Mouse (Mus musculus): ENCODE results near the gene Pard3. TPM values are rescaled to one million over a fixed set of nuclear protein-coding genes. Genes with fewer than 3 reads are reported as not detected.

Pard3 gene
- polyA plus RNA-seq (2016; fragmentation: Nextera tagmentation; extraction: Ambion mirVana): 37.0 and 37.8 TPM in 2 replicates

DNA sequence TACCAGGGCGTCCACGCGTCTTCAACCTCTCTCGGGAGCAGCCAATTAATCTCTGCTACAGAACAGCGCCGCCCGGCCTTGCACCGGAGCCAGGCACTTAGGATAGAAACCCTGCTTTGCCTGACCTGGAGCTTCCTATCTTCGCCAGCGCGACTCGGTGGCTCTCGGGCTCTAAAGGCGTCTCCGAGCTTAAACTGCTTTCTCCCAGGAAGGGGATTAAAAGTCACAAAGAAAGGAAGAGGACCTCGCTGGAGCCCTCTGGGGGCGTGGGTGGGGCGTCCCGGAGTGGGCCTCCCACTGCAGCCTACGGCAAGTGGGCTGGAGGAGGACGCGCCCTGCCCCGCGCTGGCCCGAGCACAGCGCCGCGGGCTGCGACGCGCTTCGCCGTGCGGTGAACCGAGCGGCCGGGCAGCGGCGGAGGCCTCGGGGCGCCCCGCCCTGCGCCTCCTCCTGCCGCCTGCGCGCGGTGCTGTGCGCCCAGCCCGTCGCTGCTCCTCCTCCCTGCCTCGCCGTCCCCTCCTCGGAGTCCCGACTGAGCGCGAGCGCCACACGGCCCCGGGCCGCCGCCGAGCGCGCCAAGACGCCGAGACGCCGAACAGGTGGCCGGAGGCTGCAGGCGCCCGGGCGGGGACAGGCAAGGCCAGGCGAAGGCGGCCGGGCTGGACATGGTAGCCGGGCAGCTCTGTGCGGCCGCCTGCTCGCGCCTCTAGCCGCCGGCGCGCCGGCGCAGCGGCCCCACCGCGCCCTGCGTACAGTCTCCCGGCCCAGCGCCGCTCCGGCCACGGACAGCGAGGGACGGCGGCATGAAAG lies at the start of gene Pard3:
Pard3 (plus strand) TSS at position 343 of the 810 bp plus-strand sequence.
- Histone ChIP-seq H3K36me3 (replicated peaks) (no peaks in the 10 kb centered on the region), H3K9ac (peak within 1 kb of the TSS; percentile 97), H3K27me3 (no peaks in the 10 kb centered on the region), H3K4me2 (peak within 1 kb of the TSS; percentile 65), H3K4me3 (replicated peaks) (peak within 1 kb of the TSS; percentile 89), H3K4me1 (peaks cover 40% of the 10 kb centered on the region), H3K27ac (peak within 1 kb of the TSS; percentile 98), H3K9me3 (no peaks in the 10 kb centered on the region)
- ATAC-seq (ENCODE audit: low FRiP score): peak; percentile 94
- WGBS: under 1% methylated on average over 86 of the region's 98 CpGs

- ATAC-seq (ENCODE audit: low FRiP score): no peak
- WGBS: 93% methylated on average over 1 of the region's 1 CpGs
- H3K27ac ChIP-seq: no peak overlapping the region
- H3K9ac ChIP-seq: no peak overlapping the region
- H3K27me3 ChIP-seq: no peaks in the 10 kb centered on the region
- H3K36me3 ChIP-seq (replicated peaks): no peaks in the 10 kb centered on the region
- no peaks in the 10 kb centered on the region for H3K9me3 ChIP-seq
- H3K4me2 ChIP-seq: no peak overlapping the region
- no peaks in the 10 kb centered on the region for H3K4me1 ChIP-seq
- no peak overlapping the region for H3K4me3 ChIP-seq (replicated peaks)
These were observed 41.9 kb upstream of the Pard3 start for GRCm38 (mm10) chr8:127021830-127022229.

GRCm38 (mm10) chr8:127025256-127025717 lies 38.4 kb upstream of the Pard3 start:
- no peaks in the 10 kb centered on the region for H3K9me3 ChIP-seq
- ATAC-seq (ENCODE audit: low FRiP score): no peak
- WGBS: 77% methylated on average over 11 of the region's 11 CpGs
- no peak overlapping the region for H3K4me3 ChIP-seq (replicated peaks)
- no peaks in the 10 kb centered on the region for H3K4me1 ChIP-seq
- no peaks in the 10 kb centered on the region for H3K36me3 ChIP-seq (replicated peaks)
- H3K9ac ChIP-seq: no peak overlapping the region
- H3K4me2 ChIP-seq: no peak overlapping the region
- H3K27ac ChIP-seq: no peak overlapping the region
- no peaks in the 10 kb centered on the region for H3K27me3 ChIP-seq

DNA sequence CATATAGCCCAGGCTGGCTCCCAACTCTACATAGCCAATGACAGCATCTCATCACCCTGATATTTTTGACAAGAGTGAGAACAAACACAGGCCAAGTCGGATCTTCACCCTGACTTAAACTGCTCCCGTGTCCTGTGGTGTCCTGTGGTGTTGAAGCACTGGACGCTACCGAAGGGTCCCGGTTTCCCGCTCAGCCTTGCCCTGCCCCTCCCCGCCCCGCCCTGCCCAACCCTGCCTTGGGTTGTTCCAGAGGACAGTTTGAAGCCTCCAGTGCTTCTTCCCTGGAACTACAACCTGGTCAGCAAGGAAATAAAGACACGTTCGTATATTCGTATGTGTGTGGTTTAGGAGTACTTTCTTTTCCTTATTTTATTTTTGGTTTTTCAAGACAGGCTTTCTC lies 37.9 kb upstream of the Pard3 start:
- WGBS: 59% methylated on average over 11 of the region's 11 CpGs

DNA sequence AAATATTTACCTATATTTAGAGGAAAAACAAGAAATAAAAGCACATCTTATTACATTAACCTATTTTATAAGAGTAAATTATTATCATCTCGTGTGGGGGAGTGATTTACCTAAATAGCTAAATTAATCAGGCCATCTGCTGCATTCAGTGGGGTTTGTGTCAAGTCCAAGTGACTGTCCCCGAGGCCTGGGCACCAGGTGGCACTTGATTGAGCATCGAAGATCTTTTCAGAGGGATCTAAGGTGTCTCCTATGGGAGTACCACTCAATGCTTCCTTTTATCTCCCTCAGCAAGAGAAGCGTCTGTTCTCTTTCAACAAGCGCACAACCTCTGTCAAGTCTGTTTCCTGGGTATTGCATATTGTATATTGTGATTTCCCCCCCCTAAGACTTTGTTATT lies 32.2 kb upstream of the Pard3 start:
- no peak for ATAC-seq (ENCODE audit: low FRiP score)
- no peak overlapping the region for H3K4me3 ChIP-seq (replicated peaks)
- H3K36me3 ChIP-seq (replicated peaks): no peaks in the 10 kb centered on the region
- WGBS: 69% methylated on average over 5 of the region's 5 CpGs
- H3K27me3 ChIP-seq: no peaks in the 10 kb centered on the region
- no peak overlapping the region for H3K9ac ChIP-seq
- H3K27ac ChIP-seq: no peak overlapping the region
- H3K9me3 ChIP-seq: no peaks in the 10 kb centered on the region
- H3K4me1 ChIP-seq: no peaks in the 10 kb centered on the region
- no peak overlapping the region for H3K4me2 ChIP-seq

More for the DNA sequence above, 37.9 kb upstream of the Pard3 start:
- H3K27ac ChIP-seq: no peak overlapping the region
- no peak overlapping the region for H3K4me2 ChIP-seq
- no peaks in the 10 kb centered on the region for H3K27me3 ChIP-seq
- no peaks in the 10 kb centered on the region for H3K9me3 ChIP-seq
- no peak overlapping the region for H3K9ac ChIP-seq
- no peak overlapping the region for H3K4me3 ChIP-seq (replicated peaks)
- no peaks in the 10 kb centered on the region for H3K4me1 ChIP-seq
- no peak for ATAC-seq (ENCODE audit: low FRiP score)
- H3K36me3 ChIP-seq (replicated peaks): no peaks in the 10 kb centered on the region

- Histone ChIP-seq H3K4me2 (no peak overlapping the region), H3K36me3 (replicated peaks) (no peaks in the 10 kb centered on the region), H3K27ac (no peak overlapping the region), H3K4me1 (no peaks in the 10 kb centered on the region), H3K9me3 (no peaks in the 10 kb centered on the region), H3K9ac (no peak overlapping the region), H3K27me3 (no peaks in the 10 kb centered on the region), H3K4me3 (replicated peaks) (no peak overlapping the region)
- WGBS: 77% methylated on average over 4 of the region's 4 CpGs
- no peak for ATAC-seq (ENCODE audit: low FRiP score)
These were observed 24.8 kb upstream of the Pard3 start for GRCm38 (mm10) chr8:127038928-127039327.

DNA sequence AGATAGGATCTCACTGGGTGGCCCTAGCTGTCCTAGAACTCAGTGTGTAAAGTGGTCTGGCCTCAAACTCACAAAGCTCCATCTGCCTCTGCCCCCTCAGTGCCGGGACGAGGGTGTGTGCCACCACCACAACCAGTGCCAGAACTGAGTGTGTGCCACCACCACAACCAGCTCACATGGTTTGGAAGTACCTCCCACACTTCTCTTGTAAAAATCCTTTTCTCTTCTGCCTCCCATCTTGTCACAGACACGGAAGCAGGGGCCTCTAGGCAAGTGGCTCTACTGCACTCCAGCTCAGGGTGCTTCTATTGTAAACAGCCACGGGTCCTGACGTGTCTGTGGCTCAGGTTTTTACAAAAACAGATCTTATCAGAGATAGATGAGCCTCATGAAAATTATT lies 13.7 kb upstream of the Pard3 start:
- Histone ChIP-seq H3K4me1 (no peaks in the 10 kb centered on the region), H3K4me2 (no peak overlapping the region), H3K27ac (no peak overlapping the region), H3K4me3 (replicated peaks) (no peak overlapping the region), H3K9ac (no peak overlapping the region), H3K27me3 (no peaks in the 10 kb centered on the region), H3K9me3 (no peaks in the 10 kb centered on the region), H3K36me3 (replicated peaks) (no peaks in the 10 kb centered on the region)
- 73% methylated on average over 5 of the region's 5 CpGs for WGBS
- ATAC-seq (ENCODE audit: low FRiP score): no peak

- Histone ChIP-seq H3K4me2 (no peak overlapping the region), H3K27ac (no peak overlapping the region), H3K36me3 (replicated peaks) (no peaks in the 10 kb centered on the region), H3K27me3 (no peaks in the 10 kb centered on the region), H3K9ac (no peak overlapping the region), H3K4me1 (no peaks in the 10 kb centered on the region), H3K4me3 (replicated peaks) (no peak overlapping the region), H3K9me3 (no peaks in the 10 kb centered on the region)
- 83% methylated on average over 10 of the region's 10 CpGs for WGBS
- ATAC-seq (ENCODE audit: low FRiP score): no peak
These were observed 11.6 kb upstream of the Pard3 start for GRCm38 (mm10) chr8:127052132-127052531.

DNA sequence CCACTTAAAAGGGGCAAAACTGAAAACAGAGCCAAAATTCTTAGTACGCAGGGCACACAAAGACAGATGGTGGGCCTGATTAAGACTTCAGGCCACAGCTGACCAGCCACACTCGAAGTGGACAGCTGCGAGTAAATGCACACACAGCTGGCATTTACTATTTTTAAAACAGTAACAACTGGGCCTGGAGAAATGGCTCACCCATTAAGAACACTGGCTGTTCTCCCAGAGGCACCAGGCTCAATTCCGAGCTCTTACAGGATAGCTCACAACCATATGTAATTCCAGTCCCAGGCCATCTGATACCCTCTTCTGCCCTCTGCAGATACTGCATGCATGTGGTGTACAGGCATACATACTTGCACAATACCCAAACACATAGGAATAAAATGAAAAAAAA lies 8.6 kb upstream of the Pard3 start:
- Histone ChIP-seq H3K4me1 (no peaks in the 10 kb centered on the region), H3K9ac (no peak overlapping the region)
- ATAC-seq (ENCODE audit: low FRiP score): no peak

GRCm38 (mm10) chr8:127058759-127059158 lies 4.9 kb upstream of the Pard3 start:
- H3K4me2 ChIP-seq: no peak overlapping the region
- no peaks in the 10 kb centered on the region for H3K27me3 ChIP-seq
- H3K27ac ChIP-seq: no peak overlapping the region
- no peak overlapping the region for H3K4me3 ChIP-seq (replicated peaks)
- peaks cover 12% of the 10 kb centered on the region for H3K4me1 ChIP-seq
- no peaks in the 10 kb centered on the region for H3K36me3 ChIP-seq (replicated peaks)
- ATAC-seq (ENCODE audit: low FRiP score): no peak
- WGBS: 91% methylated on average over 2 of the region's 2 CpGs
- H3K9ac ChIP-seq: no peak overlapping the region
- no peaks in the 10 kb centered on the region for H3K9me3 ChIP-seq

More for the DNA sequence above, 8.6 kb upstream of the Pard3 start:
- no peaks in the 10 kb centered on the region for H3K9me3 ChIP-seq
- H3K36me3 ChIP-seq (replicated peaks): no peaks in the 10 kb centered on the region
- H3K27ac ChIP-seq: no peak overlapping the region
- 81% methylated on average over 4 of the region's 4 CpGs for WGBS
- H3K27me3 ChIP-seq: no peaks in the 10 kb centered on the region
- H3K4me3 ChIP-seq (replicated peaks): no peak overlapping the region
- no peak overlapping the region for H3K4me2 ChIP-seq

GRCm38 (mm10) chr8:127059826-127060225 lies 3.9 kb upstream of the Pard3 start:
- Histone ChIP-seq H3K27ac (no peak overlapping the region), H3K4me1 (peaks cover 12% of the 10 kb centered on the region), H3K36me3 (replicated peaks) (no peaks in the 10 kb centered on the region), H3K4me2 (no peak overlapping the region), H3K4me3 (replicated peaks) (no peak overlapping the region), H3K9ac (no peak overlapping the region), H3K27me3 (no peaks in the 10 kb centered on the region), H3K9me3 (no peaks in the 10 kb centered on the region)
- ATAC-seq (ENCODE audit: low FRiP score): no peak
- WGBS: 75% methylated on average over 2 of the region's 2 CpGs

DNA sequence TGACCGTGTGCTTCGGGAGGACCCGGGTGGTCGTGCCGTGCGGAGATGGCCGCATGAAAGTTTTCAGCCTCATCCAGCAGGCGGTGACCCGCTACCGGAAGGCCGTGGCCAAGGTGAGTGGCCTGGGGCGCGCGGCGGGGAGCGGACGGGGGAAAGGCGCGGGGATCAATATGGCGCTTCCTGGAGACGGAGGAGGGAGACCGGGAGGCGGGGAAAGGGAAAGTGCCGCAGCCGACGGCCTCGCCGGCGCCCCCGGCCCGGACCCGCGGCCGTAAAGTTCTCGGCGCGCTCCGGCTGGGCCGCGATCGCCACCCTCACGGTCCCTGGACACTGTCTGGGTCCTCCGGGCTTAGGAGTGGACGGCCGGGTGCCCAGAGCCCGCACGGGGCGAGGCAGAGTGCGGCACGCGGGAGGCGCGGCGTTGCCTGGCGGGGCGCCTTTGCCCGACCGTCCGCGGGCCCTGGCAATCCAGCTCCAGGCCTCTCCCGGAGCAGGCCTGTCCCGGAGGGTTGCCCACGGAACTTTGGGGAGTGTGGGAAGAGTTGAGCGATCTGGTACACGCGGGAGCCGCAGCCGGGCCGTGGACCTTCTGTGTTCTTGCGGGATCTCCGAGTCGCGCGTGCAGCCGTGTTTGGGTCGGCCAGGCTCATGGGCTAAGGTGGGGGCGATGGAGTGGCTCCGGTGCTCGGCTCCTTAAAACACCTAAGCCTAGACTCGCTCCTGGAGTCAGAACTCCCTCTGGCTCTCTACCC lies 844 bp downstream of the Pard3 start:
- peaks cover 40% of the 10 kb centered on the region for H3K4me1 ChIP-seq
- H3K4me3 ChIP-seq (replicated peaks): peak overlapping the region; percentile 89
- peak overlapping the region; percentile 97 for H3K9ac ChIP-seq
- no peaks in the 10 kb centered on the region for H3K36me3 ChIP-seq (replicated peaks)
- under 1% methylated on average over 78 of the region's 80 CpGs for WGBS
- H3K27ac ChIP-seq: peak overlapping the region; percentile 98
- H3K4me2 ChIP-seq: peak overlapping the region; percentile 65
- no peaks in the 10 kb centered on the region for H3K9me3 ChIP-seq
- no peaks in the 10 kb centered on the region for H3K27me3 ChIP-seq
- peak; percentile 69 for ATAC-seq (ENCODE audit: low FRiP score)
